Comparison of ENCODE assay signal across 8 mouse cellular contexts in the genomic region with DNA sequence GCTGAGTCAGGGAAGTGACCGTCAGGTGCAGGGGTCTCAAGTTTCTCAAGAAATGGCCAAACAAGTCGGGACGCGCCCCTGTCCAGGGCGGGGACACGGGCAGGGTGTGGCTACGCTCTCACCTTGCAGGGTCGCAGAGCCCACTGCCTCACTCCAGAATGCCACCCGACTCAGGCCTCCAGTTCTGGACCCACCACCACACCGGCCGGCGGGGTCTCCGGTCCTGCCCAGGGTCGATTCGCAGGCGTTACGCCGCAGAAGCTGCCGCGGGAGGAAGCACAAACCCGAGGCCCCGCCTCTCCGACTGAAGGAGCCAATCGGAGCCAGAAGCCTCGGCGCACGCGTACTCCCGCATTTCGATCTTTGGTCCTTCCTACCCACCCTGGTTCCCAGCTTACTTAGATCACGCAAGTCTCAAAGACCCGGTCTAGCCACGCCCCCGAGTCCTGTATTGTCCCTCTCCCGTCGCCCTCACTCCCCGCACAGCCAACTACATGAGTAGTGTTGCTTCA. TPM values are rescaled to one million over a fixed set of nuclear protein-coding genes. Genes with fewer than 3 reads are reported as not detected.
DNase-seq lines count a peak whose midpoint lies in the region; ATAC-seq lines count a peak whose summit lies in the region.

A gene (minus strand): TSS at position 306 of the 512 bp plus-strand sequence.

- peak within 1 kb of the TSS; percentile 90 for H3K9ac ChIP-seq in hindbrain, embryonic 15.5 days

- WGBS in hindbrain, embryonic 15.5 days: under 1% methylated on average over 37 of the region's 37 CpGs

- peak within 1 kb of the TSS; percentile 93 for H3K4me2 ChIP-seq in hindbrain, embryonic 15.5 days

- no peaks in the 10 kb centered on the region for H3K27me3 ChIP-seq in hindbrain, embryonic 15.5 days

- peak within 1 kb of the TSS; percentile 74 for H3K27ac ChIP-seq in hindbrain, embryonic 15.5 days (replicated peaks)

- no peaks in the 10 kb centered on the region for H3K36me3 ChIP-seq in hindbrain, embryonic 15.5 days

- ATAC-seq in hindbrain, embryonic 15.5 days (ENCODE audit: low FRiP score, low read depth): peak; percentile 92

- H3K4me3 ChIP-seq in hindbrain, embryonic 15.5 days: peak within 1 kb of the TSS; percentile 94

- peaks cover 41% of the 10 kb centered on the region for H3K4me1 ChIP-seq in hindbrain, embryonic 15.5 days (replicated peaks)

- peak; percentile 92 for DNase-seq in T-cell, adult 2 months (ENCODE audit: low spot score)
- peak; percentile 93 for DNase-seq in cerebellum, postnatal 36 days
- peak; percentile 92 to 93 for DNase-seq in frontal cortex, postnatal 36 days (ENCODE audit: low spot score in 2 of 2)
- DNase-seq in left cerebral cortex, adult 11 months (ENCODE audit: low spot score): peak; percentile 89
- DNase-seq in lung, postnatal 4 days: peak; percentile 96
- DNase-seq in retina, postnatal 7 days (ENCODE audit: low read depth, low spot score): peak; percentile 87
- DNase-seq in urinary bladder, adult 2 months (ENCODE audit: low spot score): peak; percentile 86

- no peaks in the 10 kb centered on the region for H3K9me3 ChIP-seq in hindbrain, embryonic 15.5 days

RNA-seq across cellular contexts. Expression of the gene that starts here (rescaled TPM):
- polyA plus RNA-seq in hindbrain, embryonic 15.5 days (2015; fragmentation: Nextera tagmentation; extraction: Ambion mirVana): 17.6 and 18.0 TPM in 2 replicates
- polyA plus RNA-seq in urinary bladder, adult 2 months (2012; rRNA removed): 20.7 and 21.6 TPM in 2 replicates

Comparison
In these comparisons a context has a peak if more than half of its experiments do, and no peak if none do; other contexts are left out.
1. Peak in every context shown above with its lines: DNase-seq, ATAC-seq, H3K4me3 ChIP-seq and H3K27ac ChIP-seq.